Mouse (Mus musculus) heart, embryonic 14.5 days (tissue): ENCODE results near the gene Ccdc47. TPM values are rescaled to one million over a fixed set of nuclear protein-coding genes. Genes with fewer than 3 reads are reported as not detected.
A peak's percentile ranks its signal among the peaks of the same experiment; 100 is the strongest.
"Not testable (repeated sequence)": the region's sequence is repeated elsewhere in the genome, so short reads cannot be mapped to it uniquely, and the experiment has no call there.

Experiments used
- ATAC-seq: fragments of 200-750 bp; cut with Nextera tagmentation; 2 replicates; pipeline ENCODE4 v1.8.0; 2017; ENCODE audit warnings: low read depth, moderate TSS enrichment; ENCODE audit not compliant: insufficient number of reproducible peaks, insufficient read depth, low FRiP score
- H3K27ac ChIP-seq, 2 experiments: fragments of 200-500 bp in 1 of 2; fragments of 300-500 bp in 1 of 2; sonication (generic) in 1 of 2; replicated peaks in 1 of 2; 2 replicates each; pipeline ENCODE4 v1.5.1; 2012 to 2014; ENCODE audit warnings: low read depth in 2 of 2, low read length in 2 of 2, control low read depth in 1 of 2, mild to moderate bottlenecking in 1 of 2, mixed read lengths in 1 of 2; ENCODE audit not compliant: control insufficient read depth in 1 of 2, insufficient read depth in 1 of 2
- H3K27me3 ChIP-seq: fragments of 300-500 bp; sonication (generic); 2 replicates; pipeline ENCODE4 v1.6.1; 2014; ENCODE audit warnings: mild to moderate bottlenecking, low read length, control low read depth; ENCODE audit not compliant: control insufficient read depth, insufficient read depth
- H3K36me3 ChIP-seq: fragments of 300-500 bp; sonication (generic); 2 replicates; pipeline ENCODE4 v1.6.1; 2014; ENCODE audit warnings: mild to moderate bottlenecking, control low read depth, low read length, mixed read lengths; ENCODE audit not compliant: control insufficient read depth, insufficient read depth
- H3K4me1 ChIP-seq, 2 experiments: fragments of 200-500 bp in 1 of 2; fragments of 300-500 bp in 1 of 2; sonication (generic) in 1 of 2; 2 replicates each; pipeline ENCODE4 v1.6.1; 2012 to 2014; ENCODE audit warnings: low read length in 2 of 2, control low read depth in 1 of 2, mixed read lengths in 1 of 2; ENCODE audit not compliant: control insufficient read depth in 2 of 2, insufficient read depth in 2 of 2
- H3K4me2 ChIP-seq: fragments of 300-500 bp; sonication (generic); 2 replicates; pipeline ENCODE4 v1.6.1; 2014; ENCODE audit warnings: mild to moderate bottlenecking, low read length
- H3K4me3 ChIP-seq, 2 experiments: fragments of 200-500 bp in 1 of 2; fragments of 300-500 bp in 1 of 2; sonication (generic) in 1 of 2; 2 replicates each; pipeline ENCODE4 v1.5.1; 2012 to 2014; ENCODE audit warnings: low read length in 2 of 2, mild to moderate bottlenecking in 2 of 2, control low read depth in 1 of 2, low read depth in 1 of 2, moderate library complexity in 1 of 2; ENCODE audit not compliant: control insufficient read depth in 1 of 2, insufficient read depth in 1 of 2
- H3K9ac ChIP-seq: fragments of 300-500 bp; sonication (generic); 2 replicates; pipeline ENCODE4 v1.6.1; 2014; ENCODE audit warnings: mild to moderate bottlenecking, low read length
- H3K9me3 ChIP-seq: fragments of 300-500 bp; sonication (generic); 2 replicates; pipeline ENCODE4 v1.6.1; 2016; ENCODE audit warnings: low read length, control low read depth; ENCODE audit not compliant: control insufficient read depth
- WGBS: fragments of 180-500 bp; shearing (Covaris S2); extraction: QIAGEN DNeasy Blood & Tissue Kit; methylation state at CpG from one replicate; pipeline ENCODE4 v1.1.7; 2014; 5-methylcytosine and 5-hydroxymethylcytosine counted together
- polyA plus RNA-seq: library from polyadenylated mRNA; unstranded; fragments of >200 nt; fragmentation: Nextera tagmentation; extraction: Ambion mirVana; gene quantifications from 2 replicates; pipeline ENCODE4 v1.2.1, GENCODE M21; 2014

Gene Ccdc47
- polyA plus RNA-seq, 1 experiment from 2014 or later = 69.8 TPM

DNA sequence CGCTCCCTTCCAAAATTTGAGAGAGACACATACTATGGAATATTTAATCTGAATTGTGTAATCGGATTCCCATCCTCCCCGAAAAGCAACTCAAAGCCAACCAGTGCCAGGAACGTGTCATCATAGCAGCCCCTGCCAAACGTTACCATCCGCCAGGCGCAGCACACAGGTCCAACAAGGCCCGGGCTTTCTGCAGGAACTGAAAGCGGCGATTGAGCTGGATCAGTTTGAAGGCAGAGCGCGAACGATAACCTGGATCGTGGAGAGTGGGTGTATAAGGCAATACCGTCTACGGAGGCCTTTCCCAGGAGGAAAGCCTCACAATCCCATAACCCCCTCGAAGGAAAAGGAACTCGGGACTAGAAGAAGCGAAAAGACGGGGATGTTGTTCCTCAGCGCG, 39.0 kb upstream of the Ccdc47 start:
- peaks cover 4 to 18% of the 10 kb centered on the region in 2 experiments for H3K4me1 ChIP-seq
- H3K9ac ChIP-seq = peak overlapping the region; percentile 85
- WGBS = 2% methylated on average over 22 of the region's 22 CpGs
- peak overlapping the region; percentile 50 to 74 for H3K4me3 ChIP-seq
- no peaks in the 10 kb centered on the region for H3K9me3 ChIP-seq
- no peaks in the 10 kb centered on the region for H3K27me3 ChIP-seq
- peak overlapping the region; percentile 95 for H3K4me2 ChIP-seq
- H3K36me3 ChIP-seq = peaks cover 64% of the 10 kb centered on the region
- H3K27ac ChIP-seq = peak overlapping the region; percentile 36 to 71; a peak in 3 of 4 replicates
- no peak; the same call in 1 of the 2 replicates for ATAC-seq

DNA sequence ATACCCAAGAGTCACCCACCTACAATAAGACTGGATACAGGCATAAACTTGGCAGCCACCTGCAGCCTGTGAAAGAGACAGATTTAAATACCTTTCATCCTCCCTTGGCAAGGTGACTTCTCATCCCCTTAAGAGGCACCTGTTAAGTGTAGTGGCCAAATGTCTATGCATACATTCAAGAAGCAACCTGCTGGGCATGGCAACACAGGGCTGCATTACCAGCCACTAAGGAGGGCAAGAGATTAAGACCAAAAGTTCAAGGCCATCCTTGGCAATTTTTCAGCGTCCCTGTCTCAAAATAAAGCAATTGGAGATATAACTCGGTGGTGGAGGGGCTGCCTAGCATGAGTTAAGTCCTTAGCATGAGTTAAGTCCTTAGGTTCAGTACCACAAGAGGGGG, 38.6 kb upstream of the Ccdc47 start:
- Histone ChIP-seq H3K27me3 (no peaks in the 10 kb centered on the region), H3K36me3 (peaks cover 68% of the 10 kb centered on the region), H3K4me2 (peak overlapping the region; percentile 95), H3K4me3 (peak overlapping the region; percentile 50 to 74), H3K9ac (peak overlapping the region; percentile 85), H3K9me3 (no peaks in the 10 kb centered on the region), H3K27ac (0 out of 4 replicates have a peak overlapping the region, but pooled peaks of 1 of the 2 experiments have one; percentile 71), H3K4me1 (peaks cover 4 to 18% of the 10 kb centered on the region in 2 experiments)
- 16% methylated on average over 2 of the region's 2 CpGs for WGBS
- no peak for ATAC-seq

- WGBS = 84% methylated on average over 7 of the region's 7 CpGs
Observed at GRCm38 (mm10) chr11:106249326-106249725, 33.2 kb upstream of the Ccdc47 start.

GRCm38 (mm10) chr11:106246834-106247233, 30.7 kb upstream of the Ccdc47 start:
- no peak overlapping the region for H3K4me3 ChIP-seq
- 98% methylated on average over 1 of the region's 1 CpGs for WGBS
- H3K4me1 ChIP-seq = no peaks in the 10 kb centered on the region
- H3K9ac ChIP-seq = no peak overlapping the region
- no peaks in the 10 kb centered on the region for H3K27me3 ChIP-seq
- peaks cover 100% of the 10 kb centered on the region for H3K36me3 ChIP-seq
- H3K27ac ChIP-seq = no peak overlapping the region
- H3K9me3 ChIP-seq = no peaks in the 10 kb centered on the region
- H3K4me2 ChIP-seq = no peak overlapping the region
- no peak for ATAC-seq

More at GRCm38 (mm10) chr11:106249326-106249725, 33.2 kb upstream of the Ccdc47 start:
- Histone ChIP-seq H3K36me3 (peaks cover 100% of the 10 kb centered on the region), H3K4me3 (no peak overlapping the region), H3K9me3 (no peaks in the 10 kb centered on the region), H3K27ac (no peak overlapping the region), H3K27me3 (no peaks in the 10 kb centered on the region), H3K9ac (no peak overlapping the region), H3K4me2 (no peak overlapping the region), H3K4me1 (no peaks in the 10 kb centered on the region; a peak in 1 of 4 replicates)
- no peak for ATAC-seq

GRCm38 (mm10) chr11:106233978-106234377, 17.8 kb upstream of the Ccdc47 start:
- peaks cover 88% of the 10 kb centered on the region for H3K36me3 ChIP-seq
- H3K4me3 ChIP-seq, H3K9me3 ChIP-seq, H3K27me3 ChIP-seq, H3K4me2 ChIP-seq, H3K27ac ChIP-seq, ATAC-seq, H3K9ac ChIP-seq, H3K4me1 ChIP-seq: not testable (repeated sequence)
- 86% methylated on average over 8 of the region's 8 CpGs for WGBS

DNA sequence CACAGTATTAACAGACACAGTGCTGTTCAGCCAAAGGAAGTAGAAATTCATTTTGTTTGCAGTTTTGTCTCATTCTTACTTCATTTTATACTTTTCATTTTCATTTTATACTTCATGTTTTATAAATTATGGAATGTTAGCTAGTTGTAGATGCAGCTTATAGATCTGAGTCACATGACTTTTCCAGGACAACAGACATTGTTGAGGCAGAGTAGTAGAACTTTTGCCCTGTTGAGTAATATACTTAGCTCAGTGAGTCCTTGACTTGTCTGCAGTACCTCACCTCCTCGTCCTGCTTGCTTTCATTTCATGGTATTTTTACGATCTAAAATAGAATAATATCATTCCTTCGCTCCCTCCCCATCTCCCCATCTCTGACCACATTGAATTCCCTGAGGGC, 4.5 kb upstream of the Ccdc47 start:
- Histone ChIP-seq H3K27ac (no peak overlapping the region), H3K4me2 (no peak overlapping the region), H3K9me3 (no peaks in the 10 kb centered on the region), H3K4me1 (peaks cover 0 to 9% of the 10 kb centered on the region in 2 experiments; a peak in 1 of 4 replicates), H3K4me3 (no peak overlapping the region), H3K9ac (no peak overlapping the region), H3K27me3 (no peaks in the 10 kb centered on the region), H3K36me3 (peaks cover 17% of the 10 kb centered on the region)
- WGBS = 89% methylated on average over 3 of the region's 3 CpGs
- ATAC-seq = no peak

- ATAC-seq = peak; percentile 92
- Histone ChIP-seq H3K27ac (peak within 1 kb of the TSS; percentile 91 to 96), H3K4me2 (peak within 1 kb of the TSS; percentile 74), H3K4me3 (peak within 1 kb of the TSS; percentile 97), H3K27me3 (no peaks in the 10 kb centered on the region), H3K9me3 (no peaks in the 10 kb centered on the region), H3K4me1 (peaks cover 5 to 21% of the 10 kb centered on the region in 2 experiments), H3K36me3 (peaks cover 12% of the 10 kb centered on the region), H3K9ac (peak within 1 kb of the TSS; percentile 99)
- under 1% methylated on average over 70 of the region's 70 CpGs for WGBS
Observed at GRCm38 (mm10) chr11:106216730-106217490, 766 bp upstream of the Ccdc47 start, which contains the start of gene Ddx42. Gene Ddx42 (plus strand): TSS chr11:106216926.
